Mouse (Mus musculus) kidney, postnatal 14 days (tissue): ENCODE results near the gene Ranbp10.

Experiments
- DNase-seq: peaks from one replicate; pipeline ENCODE4 v3.0.0; 2022; ENCODE audit warnings: mixed read lengths

Ranbp10 gene

DNA sequence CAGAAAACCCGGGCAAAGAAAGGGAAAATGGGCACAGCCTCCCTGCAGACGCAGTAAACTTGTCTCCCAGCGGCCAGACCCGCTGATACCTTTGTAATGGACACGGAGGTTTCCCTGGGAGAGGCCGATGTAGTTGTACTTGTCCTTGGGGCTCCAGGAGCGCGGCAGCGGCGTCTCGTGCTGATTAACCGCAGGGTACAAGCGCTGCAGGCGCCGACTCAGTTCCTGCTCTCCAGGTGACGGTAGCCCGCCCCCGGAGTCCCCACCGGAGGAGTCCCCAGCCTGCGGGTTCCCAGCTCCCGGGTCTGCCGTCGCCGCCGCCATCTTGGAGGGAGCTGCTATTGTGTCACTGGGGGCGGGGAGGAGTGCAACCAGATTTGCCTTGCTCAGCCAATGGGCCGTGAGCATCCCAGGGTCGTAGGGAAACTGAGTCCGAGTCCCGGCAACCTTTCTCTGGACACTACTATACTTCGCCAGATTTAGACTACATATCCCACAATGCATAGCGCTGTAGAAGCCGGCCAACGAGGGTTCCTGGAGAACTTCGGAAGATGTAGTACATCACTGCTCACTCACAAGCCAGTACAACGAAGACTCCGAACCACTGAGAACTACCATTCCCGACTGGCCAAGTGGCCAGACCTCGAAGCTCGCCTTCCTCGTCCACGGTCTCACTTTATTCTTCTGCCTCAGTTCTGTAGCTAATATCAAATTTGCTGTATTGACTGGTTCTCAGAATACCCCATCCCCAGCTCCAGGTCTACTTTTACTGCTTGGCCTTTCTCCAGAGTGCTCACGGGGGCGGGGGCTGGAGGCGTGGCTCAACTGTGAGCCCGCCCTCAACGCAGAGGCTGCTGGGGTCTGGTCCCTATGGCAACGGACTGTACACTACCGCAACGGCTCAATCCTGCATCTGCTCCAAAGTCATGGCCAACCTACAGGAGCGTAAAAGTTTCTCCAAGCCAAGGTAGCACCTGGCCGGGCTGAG, at the start of gene Ranbp10, which contains the start of gene Tsnaxip1:
Ranbp10 (minus strand) TSS at position 490 of the 988 bp plus-strand sequence.
Tsnaxip1 (plus strand) TSS at position 871 of the 988 bp plus-strand sequence.
- DNase-seq: peak; percentile 98

DNA sequence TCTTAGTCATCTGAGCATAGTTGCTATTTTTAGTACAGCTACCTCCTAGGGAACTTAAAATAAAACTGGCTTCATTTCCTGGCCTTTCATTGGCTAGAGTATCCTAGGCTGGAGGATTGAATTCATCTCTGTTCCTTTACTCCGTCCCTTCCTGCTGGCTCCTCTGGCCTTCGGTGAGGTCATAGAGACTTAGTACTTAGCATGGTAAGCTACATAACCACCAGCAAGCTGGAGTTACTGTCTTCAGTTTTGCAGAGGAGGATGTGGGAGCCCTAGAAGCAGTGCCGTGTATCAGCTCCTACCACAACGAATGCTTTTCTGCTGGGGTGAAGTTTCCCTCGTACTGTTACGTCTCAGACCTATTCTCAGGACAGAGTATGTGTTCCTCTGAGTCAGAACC, 47.2 kb upstream of the Ranbp10 start:
- DNase-seq: no peak

DNA sequence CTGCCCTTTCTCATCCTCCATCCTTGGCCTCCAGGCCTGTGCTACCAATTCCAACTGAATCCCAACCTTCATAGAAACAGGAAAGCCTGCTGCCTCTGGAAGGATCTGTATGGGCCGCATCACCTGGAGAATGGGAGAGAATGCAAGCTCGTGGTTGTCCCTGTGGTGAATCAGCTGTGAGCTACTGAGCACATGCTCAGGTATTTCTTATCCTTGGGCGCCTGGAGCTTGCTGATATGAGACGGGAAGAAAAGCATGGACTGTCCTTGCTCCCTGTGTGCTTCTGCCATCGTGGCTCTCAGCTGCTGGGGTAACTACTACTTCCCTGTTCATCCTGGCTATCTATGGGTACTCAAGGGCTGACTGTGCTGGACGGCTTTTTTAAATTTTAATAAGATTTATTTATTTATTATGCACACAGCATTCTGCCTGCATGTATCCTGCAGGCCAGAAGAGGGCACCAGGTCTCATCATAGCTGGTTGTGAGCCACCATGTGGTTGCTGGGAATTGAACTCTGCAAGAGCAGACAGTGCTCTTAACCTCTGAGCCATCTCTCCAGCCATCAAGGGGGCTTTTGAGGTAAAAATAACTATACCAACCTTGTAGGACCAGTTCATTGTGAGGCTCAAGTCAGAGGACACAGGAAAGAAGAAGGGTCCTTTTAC, 39.3 kb upstream of the Ranbp10 start:
- no peak for DNase-seq

DNA sequence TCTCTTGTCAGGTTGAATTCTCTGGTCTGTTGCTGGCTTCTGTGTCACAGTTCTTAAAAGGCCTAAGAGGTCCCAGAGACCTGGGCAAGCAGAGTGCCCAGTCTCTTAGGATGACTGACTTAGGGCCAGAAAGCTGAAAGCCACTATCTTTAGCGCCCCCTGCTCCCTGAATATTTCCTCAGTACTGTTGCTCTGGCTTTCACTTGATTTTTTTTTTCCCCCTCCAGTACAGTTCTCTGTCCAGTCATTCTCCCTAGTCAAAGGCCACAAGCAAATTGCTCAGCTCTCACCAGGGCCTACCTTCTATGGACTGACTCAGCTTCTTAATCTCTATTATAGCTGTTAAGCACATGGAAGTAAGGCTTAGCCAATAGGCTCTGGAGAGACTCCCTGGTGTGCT, 34.8 kb upstream of the Ranbp10 start:
- DNase-seq: peak; percentile 32

- DNase-seq: peak; percentile 98
Observed at GRCm38 (mm10) chr8:105860143-105860981, 33.2 kb upstream of the Ranbp10 start, which contains the start of gene Nutf2. Nutf2 (plus strand) TSS chr8:105860580.

DNA sequence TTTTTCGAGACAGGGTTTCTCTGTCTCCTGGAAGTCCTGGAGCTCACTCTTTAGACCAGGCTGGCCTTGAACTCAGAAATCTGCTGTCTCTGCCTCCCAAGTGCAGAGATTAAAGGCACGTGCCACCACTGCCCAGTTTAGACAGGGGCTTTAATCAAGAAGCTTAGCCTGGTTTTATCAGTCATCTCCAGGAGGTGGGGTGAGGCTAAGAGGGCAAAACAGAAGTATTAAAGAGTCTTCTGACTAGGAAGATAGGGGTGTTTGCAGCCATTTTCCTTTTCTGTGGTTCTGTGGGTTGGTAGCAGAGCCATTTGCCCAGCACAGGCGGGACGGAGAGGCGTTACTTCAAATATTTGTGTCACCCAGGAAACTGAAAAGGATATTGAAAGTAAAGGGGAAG, 32.2 kb upstream of the Ranbp10 start:
- no peak for DNase-seq

DNA sequence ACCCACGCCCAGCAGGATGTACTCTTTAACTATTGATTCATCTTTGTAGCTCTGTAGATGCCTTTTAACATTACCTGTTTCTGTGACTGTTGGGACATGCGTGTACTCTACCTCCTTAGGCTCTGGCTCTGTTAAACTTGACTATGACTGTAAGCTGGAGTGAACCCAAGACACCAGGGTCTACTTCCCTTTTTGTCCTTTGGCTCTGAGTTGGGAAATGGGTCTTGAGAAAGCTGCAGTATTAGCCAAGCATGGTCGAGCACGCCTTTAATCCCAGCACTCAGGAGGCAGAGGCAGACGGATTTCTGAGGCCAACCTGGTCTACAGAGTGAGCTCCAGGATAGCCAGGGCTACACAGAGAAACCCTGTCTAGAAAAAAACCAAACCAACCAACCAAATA, 31.3 kb upstream of the Ranbp10 start:
- no peak for DNase-seq

- DNase-seq: no peak
Observed at GRCm38 (mm10) chr8:105856168-105856835, 29.2 kb upstream of the Ranbp10 start.

DNA sequence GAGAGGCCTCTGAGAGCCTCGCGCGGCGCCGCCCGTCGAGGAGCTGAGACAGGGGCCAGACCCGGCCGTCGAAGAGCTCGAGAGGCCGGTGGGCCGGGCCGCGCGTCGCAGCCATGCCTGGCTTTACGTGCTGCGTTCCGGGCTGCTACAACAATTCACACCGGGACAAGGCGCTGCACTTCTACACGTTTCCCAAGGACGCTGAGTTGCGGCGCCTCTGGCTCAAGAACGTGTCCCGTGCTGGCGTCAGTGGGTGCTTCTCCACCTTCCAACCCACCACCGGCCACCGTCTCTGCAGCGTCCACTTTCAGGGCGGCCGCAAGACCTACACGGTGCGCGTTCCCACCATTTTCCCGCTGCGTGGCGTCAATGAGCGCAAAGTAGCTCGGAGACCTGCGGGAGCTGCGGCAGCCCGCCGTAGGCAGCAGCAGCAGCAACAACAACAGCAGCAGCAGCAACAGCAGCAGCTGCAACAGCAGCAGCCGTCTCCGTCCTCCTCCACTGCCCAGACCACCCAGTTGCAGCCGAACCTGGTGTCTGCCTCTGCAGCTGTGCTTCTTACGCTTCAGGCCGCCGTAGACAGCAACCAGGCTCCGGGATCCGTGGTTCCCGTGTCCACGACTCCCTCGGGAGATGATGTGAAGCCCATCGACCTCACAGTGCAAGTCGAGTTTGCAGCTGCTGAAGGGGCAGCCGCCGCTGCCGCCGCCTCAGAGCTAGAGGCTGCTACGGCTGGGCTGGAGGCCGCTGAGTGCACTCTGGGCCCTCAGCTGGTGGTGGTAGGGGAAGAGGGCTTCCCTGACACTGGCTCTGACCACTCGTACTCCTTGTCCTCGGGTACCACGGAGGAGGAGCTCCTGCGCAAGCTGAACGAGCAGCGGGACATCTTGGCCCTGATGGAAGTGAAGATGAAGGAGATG, 28.4 kb upstream of the Ranbp10 start:
- DNase-seq: peak; percentile 60

DNA sequence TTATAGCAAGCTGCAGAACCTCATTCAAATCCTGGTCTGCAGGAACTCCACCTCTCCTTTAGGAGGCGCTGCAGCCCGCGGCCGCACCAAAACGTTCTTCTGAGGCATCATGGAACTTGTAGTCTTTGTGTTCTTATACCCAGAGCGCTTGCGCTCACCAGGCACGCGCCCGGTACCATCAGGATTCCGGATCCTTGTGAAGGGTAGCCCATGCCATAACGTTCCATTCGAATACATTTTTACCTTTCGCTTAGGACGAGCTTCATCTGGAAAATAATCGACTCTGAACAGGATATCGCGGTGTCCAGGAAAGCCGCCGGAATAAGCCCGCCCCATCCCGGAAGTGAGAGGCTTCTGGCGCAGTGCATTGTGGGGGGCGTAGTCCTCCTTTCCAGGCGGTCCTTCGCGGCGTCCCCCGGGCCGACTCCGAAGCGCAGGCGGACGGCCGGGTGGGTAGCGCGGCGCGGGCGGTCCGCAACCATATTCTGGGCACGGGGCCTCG, 27.6 kb upstream of the Ranbp10 start, which contains the start of gene Thap11:
Thap11 (plus strand) TSS at position 418 of the 502 bp plus-strand sequence.
- DNase-seq: peak; percentile 94

- DNase-seq: no peak
Observed at GRCm38 (mm10) chr8:105854303-105854702, 27.2 kb upstream of the Ranbp10 start.

- DNase-seq: no peak
Observed at GRCm38 (mm10) chr8:105853178-105853577, 26.0 kb upstream of the Ranbp10 start, which contains the start of gene Cenpt. Cenpt (minus strand) TSS chr8:105853278.

DNA sequence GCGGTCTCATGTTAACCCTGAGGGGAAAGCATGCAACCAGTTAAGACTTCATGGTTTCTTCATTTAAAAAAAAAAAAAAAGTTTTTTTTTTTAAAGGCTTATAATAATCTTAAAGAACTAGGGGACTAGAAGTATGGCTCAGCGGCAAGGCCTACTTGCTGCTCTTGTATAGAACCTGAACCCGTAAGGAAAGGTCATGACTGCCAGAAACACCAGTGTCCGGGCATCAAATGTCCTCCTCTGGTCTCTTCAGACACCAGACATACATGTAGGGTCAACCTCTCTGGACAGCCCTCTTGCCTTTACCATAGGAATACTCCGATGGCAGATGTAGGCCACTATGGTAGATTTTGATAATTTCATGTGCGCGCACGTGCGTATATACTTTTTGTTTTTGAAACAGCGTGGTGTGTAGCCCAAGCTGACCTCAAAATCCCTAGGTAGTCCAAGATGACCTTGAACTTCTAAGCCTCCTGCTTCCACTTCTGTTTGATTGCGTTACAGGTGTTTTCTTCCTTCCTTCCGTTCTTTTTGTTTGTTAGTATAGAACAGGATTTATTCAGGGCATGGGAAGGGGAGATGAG, 25.1 kb upstream of the Ranbp10 start:
- DNase-seq: no peak

DNA sequence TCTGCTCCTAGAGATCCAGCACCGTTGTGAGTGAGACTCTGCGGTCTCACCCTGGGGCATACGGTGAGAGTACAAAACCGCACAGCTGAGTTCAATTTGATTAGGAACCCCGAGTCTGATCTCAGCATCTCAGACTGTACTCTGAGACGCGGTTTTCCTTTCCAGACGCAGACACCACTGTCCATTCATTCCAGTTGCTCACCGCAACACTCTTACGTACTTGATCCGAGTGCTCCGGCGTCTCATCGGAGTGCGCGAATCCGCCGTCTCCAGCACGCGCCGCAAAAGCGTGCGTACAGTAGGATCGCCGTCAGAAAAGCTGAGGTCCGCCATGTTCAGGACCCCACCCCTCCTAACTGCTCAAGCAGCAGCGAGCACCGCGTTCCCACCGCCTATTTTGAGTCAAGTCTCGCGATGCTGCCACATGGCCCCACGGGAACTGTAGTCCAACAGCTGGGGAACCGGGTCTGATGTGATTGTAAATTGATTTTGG, 24.5 kb upstream of the Ranbp10 start:
- DNase-seq: peak; percentile 93

GRCm38 (mm10) chr8:105850611-105851010, 23.5 kb upstream of the Ranbp10 start:
- no peak for DNase-seq

DNA sequence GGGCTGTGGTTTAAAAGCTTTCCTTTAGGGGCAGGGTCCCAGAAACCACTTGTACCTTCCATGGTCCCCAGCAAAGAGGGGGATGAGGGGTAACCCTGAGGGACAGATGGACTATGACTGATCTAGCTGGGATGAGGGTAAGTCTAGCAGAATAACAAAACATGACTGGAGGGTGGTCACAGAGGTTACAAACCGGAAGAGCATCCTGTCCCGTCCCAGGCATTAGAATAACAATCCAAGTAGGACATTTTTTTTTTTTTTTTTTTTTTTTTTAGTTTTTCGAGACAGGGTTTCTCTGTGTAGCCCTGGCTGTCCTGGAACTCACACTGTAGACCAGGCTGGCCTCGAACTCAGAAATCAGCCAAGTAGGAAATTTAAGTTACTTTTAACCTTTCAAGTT, 22.9 kb upstream of the Ranbp10 start:
- DNase-seq: no peak

DNA sequence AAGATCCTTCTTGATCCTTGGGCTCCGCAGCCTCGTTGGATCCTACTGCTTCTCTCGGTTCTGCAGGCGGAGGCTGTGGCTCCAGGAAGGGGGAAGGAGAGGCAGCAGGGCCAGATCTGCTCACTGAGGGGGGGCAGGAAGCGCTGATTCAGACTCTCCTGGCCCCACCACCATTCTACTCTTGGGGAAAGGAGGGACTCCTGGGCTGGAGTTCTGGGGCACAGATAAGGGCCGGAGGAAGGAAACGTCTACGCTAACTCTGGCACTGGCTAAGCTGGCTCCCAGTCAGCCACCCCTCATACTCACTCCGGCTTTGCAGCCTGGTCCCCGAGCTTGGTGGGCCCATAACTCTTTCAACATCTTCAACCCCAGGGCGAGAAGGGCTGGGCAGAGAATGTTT, 19.5 kb upstream of the Ranbp10 start:
- no peak for DNase-seq

DNA sequence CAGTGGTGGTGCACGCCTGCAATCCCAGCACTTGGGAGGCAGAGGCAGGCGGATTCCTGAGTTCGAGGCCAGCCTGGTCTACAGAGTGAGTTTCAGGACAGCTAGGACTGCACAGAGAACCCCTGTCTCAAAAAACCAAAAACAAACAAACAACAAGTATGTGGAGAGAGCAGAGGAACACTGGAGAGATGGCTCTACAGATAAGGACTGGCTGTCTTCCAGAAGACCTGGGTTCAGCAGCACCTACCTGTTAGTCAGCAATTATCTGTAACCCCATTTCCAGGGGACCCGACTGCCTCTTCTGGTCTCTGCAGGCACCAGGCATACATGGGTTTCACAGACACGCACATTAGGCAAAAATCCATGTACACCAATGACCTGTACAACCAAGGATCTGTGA, 12.1 kb upstream of the Ranbp10 start:
- no peak for DNase-seq

- no peak for DNase-seq
Observed at GRCm38 (mm10) chr8:105836991-105837390, 9.8 kb upstream of the Ranbp10 start.

GRCm38 (mm10) chr8:105835318-105835717, 8.2 kb upstream of the Ranbp10 start:
- peak; percentile 79 for DNase-seq
